Mouse (Mus musculus) intestine, embryonic 14.5 days (tissue): ENCODE results near the gene Zfp408. TPM values are rescaled to one million over a fixed set of nuclear protein-coding genes. Genes with fewer than 3 reads are reported as not detected.

ENCODE experiments used
- ATAC-seq: fragments of 200-750 bp; cut with Nextera tagmentation; replicated peaks from 2 replicates; pipeline ENCODE4 v1.8.0; 2017; ENCODE audit warnings: low read depth, moderate number of reproducible peaks, moderate TSS enrichment, moderate library complexity; ENCODE audit not compliant: low FRiP score, low TSS enrichment
- DNase-seq: peaks from one replicate; pipeline ENCODE4 v3.0.0-alpha.2; 2018; ENCODE audit warnings: low spot score
- H3K27ac ChIP-seq: fragments of 300-500 bp; sonication (generic); 2 replicates; pipeline ENCODE4 v1.5.1; 2014; ENCODE audit warnings: low read depth, mild to moderate bottlenecking, control low read depth
- H3K27me3 ChIP-seq: fragments of 300-500 bp; sonication (generic); replicated peaks from 2 replicates; pipeline ENCODE4 v1.6.1; 2014; ENCODE audit warnings: low read length, control low read depth; ENCODE audit not compliant: control insufficient read depth, insufficient read depth
- H3K36me3 ChIP-seq: fragments of 300-500 bp; sonication (generic); 2 replicates; pipeline ENCODE4 v1.6.1; 2014; ENCODE audit warnings: low read length, control low read depth; ENCODE audit not compliant: control insufficient read depth, insufficient read depth
- H3K4me1 ChIP-seq: fragments of 300-500 bp; sonication (generic); replicated peaks from 2 replicates; pipeline ENCODE4 v1.6.1; 2014; ENCODE audit warnings: low read length, control low read depth, mixed read lengths; ENCODE audit not compliant: control insufficient read depth, insufficient read depth
- H3K4me2 ChIP-seq: fragments of 300-500 bp; sonication (generic); 2 replicates; pipeline ENCODE4 v1.6.1; 2014; ENCODE audit warnings: low read length
- H3K4me3 ChIP-seq: fragments of 300-500 bp; sonication (generic); 2 replicates; pipeline ENCODE4 v1.5.1; 2014; ENCODE audit warnings: low read depth, low read length, control low read depth, mixed read lengths
- H3K9ac ChIP-seq: fragments of 300-500 bp; sonication (generic); 2 replicates; pipeline ENCODE4 v1.6.1; 2014; ENCODE audit warnings: mild to moderate bottlenecking, low read length
- H3K9me3 ChIP-seq: fragments of 300-500 bp; sonication (generic); 2 replicates; pipeline ENCODE4 v1.6.1; 2016; ENCODE audit warnings: low read length, control low read depth; ENCODE audit not compliant: control insufficient read depth
- WGBS: fragments of 180-500 bp; shearing (Covaris S2); extraction: QIAGEN DNeasy Blood & Tissue Kit; methylation state at CpG from one replicate; pipeline ENCODE4 v1.1.7; 2014; 5-methylcytosine and 5-hydroxymethylcytosine counted together
- polyA plus RNA-seq: library from polyadenylated mRNA; unstranded; fragments of >200 nt; fragmentation: Nextera tagmentation; extraction: Ambion mirVana; gene quantifications from 2 replicates; pipeline ENCODE4 v1.2.1, GENCODE M21; 2014

The Zfp408 gene
- polyA plus RNA-seq, 1 experiment from 2014 or later = 5.5 TPM

- Histone ChIP-seq H3K9me3 (no peaks in the 10 kb centered on the region), H3K4me2 (no peak overlapping the region), H3K9ac (no peak overlapping the region), H3K27me3 (no peaks in the 10 kb centered on the region), H3K4me3 (no peak overlapping the region), H3K4me1 (peaks cover 11% of the 10 kb centered on the region; the same call in 1 of the 2 replicates), H3K27ac (no peak overlapping the region), H3K36me3 (peaks cover 56% of the 10 kb centered on the region)
- ATAC-seq (no peak), DNase-seq (peak; percentile 76)
- 23% methylated on average over 1 of the region's 1 CpGs for WGBS
These were observed 2.9 kb downstream of the Zfp408 start for GRCm38 (mm10) chr2:91646733-91647132.

- Histone ChIP-seq H3K9ac (no peak overlapping the region), H3K27ac (no peak overlapping the region), H3K4me1 (peaks cover 7% of the 10 kb centered on the region; the same call in 1 of the 2 replicates), H3K36me3 (peaks cover 56% of the 10 kb centered on the region), H3K4me3 (no peak overlapping the region), H3K9me3 (no peaks in the 10 kb centered on the region), H3K4me2 (no peak overlapping the region), H3K27me3 (no peaks in the 10 kb centered on the region)
- DNase-seq (no peak), ATAC-seq (no peak)
- 96% methylated on average over 11 of the region's 11 CpGs for WGBS
These were observed 3.8 kb downstream of the Zfp408 start for GRCm38 (mm10) chr2:91645811-91646210.

- H3K9ac ChIP-seq = no peak overlapping the region
- H3K4me3 ChIP-seq = no peak overlapping the region
- H3K36me3 ChIP-seq = peaks cover 56% of the 10 kb centered on the region
- H3K27me3 ChIP-seq = no peaks in the 10 kb centered on the region
- WGBS = 96% methylated on average over 15 of the region's 15 CpGs
- no peak overlapping the region for H3K4me2 ChIP-seq
- H3K9me3 ChIP-seq = no peaks in the 10 kb centered on the region
- no peak for ATAC-seq
- DNase-seq = no peak
- H3K27ac ChIP-seq = no peak overlapping the region
- H3K4me1 ChIP-seq = peaks cover 4% of the 10 kb centered on the region; the same call in 1 of the 2 replicates
These were observed 4.2 kb downstream of the Zfp408 start for GRCm38 (mm10) chr2:91645354-91645753.

- peaks cover 56% of the 10 kb centered on the region for H3K36me3 ChIP-seq
These were observed 5.6 kb downstream of the Zfp408 start for GRCm38 (mm10) chr2:91644021-91644420.

GRCm38 (mm10) chr2:91642825-91643415 is 6.7 kb downstream of the Zfp408 start:
- peaks cover 54% of the 10 kb centered on the region for H3K36me3 ChIP-seq
- no peak overlapping the region for H3K9ac ChIP-seq
- no peak overlapping the region for H3K4me3 ChIP-seq
- no peak; the same call in 1 of the 2 replicates for ATAC-seq
- 77% methylated on average over 2 of the region's 2 CpGs for WGBS
- H3K27ac ChIP-seq = no peak overlapping the region
- H3K27me3 ChIP-seq = no peaks in the 10 kb centered on the region
- H3K9me3 ChIP-seq = no peaks in the 10 kb centered on the region
- H3K4me2 ChIP-seq = no peak overlapping the region
- no peak for DNase-seq
- H3K4me1 ChIP-seq = no peaks in the 10 kb centered on the region

More at GRCm38 (mm10) chr2:91644021-91644420, 5.6 kb downstream of the Zfp408 start:
- H3K4me2 ChIP-seq = no peak overlapping the region
- H3K9me3 ChIP-seq = no peaks in the 10 kb centered on the region
- no peak overlapping the region for H3K9ac ChIP-seq
- peaks cover 4% of the 10 kb centered on the region; the same call in 1 of the 2 replicates for H3K4me1 ChIP-seq
- DNase-seq (no peak), ATAC-seq (no peak)
- no peak overlapping the region for H3K4me3 ChIP-seq
- no peak overlapping the region for H3K27ac ChIP-seq
- 93% methylated on average over 11 of the region's 11 CpGs for WGBS
- H3K27me3 ChIP-seq = no peaks in the 10 kb centered on the region

GRCm38 (mm10) chr2:91638931-91639330 is 10.7 kb downstream of the Zfp408 start:
- H3K4me3 ChIP-seq = no peak overlapping the region
- DNase-seq = no peak
- no peak overlapping the region for H3K4me2 ChIP-seq
- no peak overlapping the region for H3K27ac ChIP-seq
- no peak overlapping the region for H3K9ac ChIP-seq
- H3K9me3 ChIP-seq = no peaks in the 10 kb centered on the region
- peaks cover 14% of the 10 kb centered on the region for H3K36me3 ChIP-seq
- H3K4me1 ChIP-seq = no peaks in the 10 kb centered on the region
- WGBS = 69% methylated on average over 6 of the region's 6 CpGs
- no peaks in the 10 kb centered on the region for H3K27me3 ChIP-seq
- no peak for ATAC-seq

GRCm38 (mm10) chr2:91636727-91637338 is 12.8 kb downstream of the Zfp408 start:
- no peak overlapping the region for H3K4me2 ChIP-seq
- DNase-seq (no peak), ATAC-seq (no peak; the same call in 1 of the 2 replicates)
- no peaks in the 10 kb centered on the region for H3K9me3 ChIP-seq
- WGBS = 73% methylated on average over 5 of the region's 5 CpGs
- no peak overlapping the region for H3K27ac ChIP-seq
- no peaks in the 10 kb centered on the region for H3K27me3 ChIP-seq
- H3K4me1 ChIP-seq = no peaks in the 10 kb centered on the region
- no peak overlapping the region for H3K9ac ChIP-seq
- no peaks in the 10 kb centered on the region for H3K36me3 ChIP-seq
- no peak overlapping the region for H3K4me3 ChIP-seq

- Histone ChIP-seq H3K4me3 (no peak within 1 kb of the TSS), H3K27me3 (no peaks in the 10 kb centered on the region), H3K36me3 (no peaks in the 10 kb centered on the region), H3K9me3 (no peaks in the 10 kb centered on the region), H3K27ac (no peak within 1 kb of the TSS), H3K4me2 (no peak within 1 kb of the TSS), H3K9ac (no peak within 1 kb of the TSS), H3K4me1 (no peaks in the 10 kb centered on the region)
- no peak for DNase-seq
- ATAC-seq = no peak
- 81% methylated on average over 8 of the region's 8 CpGs for WGBS
These were observed 13.4 kb downstream of the Zfp408 start, which contains the start of gene F2 for GRCm38 (mm10) chr2:91636229-91636628. Gene F2 (minus strand): TSS chr2:91636414.

- Histone ChIP-seq H3K4me1 (no peaks in the 10 kb centered on the region), H3K27me3 (no peaks in the 10 kb centered on the region), H3K4me2 (no peak overlapping the region), H3K9ac (no peak overlapping the region), H3K36me3 (no peaks in the 10 kb centered on the region), H3K27ac (no peak overlapping the region), H3K4me3 (no peak overlapping the region), H3K9me3 (no peaks in the 10 kb centered on the region)
- 90% methylated on average over 11 of the region's 11 CpGs for WGBS
- ATAC-seq (no peak), DNase-seq (no peak)
These were observed 14.1 kb downstream of the Zfp408 start for GRCm38 (mm10) chr2:91635486-91635885.
